Mouse (Mus musculus): ENCODE measurements around the gene Wfdc11. TPM values are rescaled to one million over a fixed set of nuclear protein-coding genes. Genes with fewer than 3 reads are reported as not detected.
A peak's percentile ranks its signal among the peaks of the same experiment; 100 is the strongest.
"Not testable (repeated sequence)": the region's sequence is repeated elsewhere in the genome, so short reads cannot be mapped to it uniquely, and the experiment has no call there.

The Wfdc11 gene
- total RNA-seq (2017) = not detected in 2 replicates

DNA sequence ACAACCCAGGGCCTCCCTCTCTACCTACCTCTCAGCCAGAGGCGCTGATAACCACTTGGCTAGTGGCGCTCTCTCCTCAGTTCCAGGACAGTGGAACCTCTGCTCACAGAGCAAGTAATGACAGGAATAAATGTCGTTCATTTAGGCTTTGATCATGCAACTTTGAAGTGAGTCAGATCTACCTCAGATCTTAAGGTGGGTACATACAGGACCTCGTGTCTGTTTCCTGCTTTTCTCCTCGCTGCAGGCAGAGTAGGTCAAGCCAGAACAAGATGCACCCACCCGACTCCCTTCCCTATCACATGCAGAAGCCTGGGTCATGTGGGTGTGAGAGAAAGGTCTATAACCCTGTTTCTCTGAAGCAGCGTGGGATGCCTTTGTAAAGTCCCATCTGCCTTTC is at the start of gene Wfdc11:
Gene Wfdc11 (minus strand): TSS at position 101 of the 400 bp plus-strand sequence.
- no peak for ATAC-seq (replicated peaks in 1 of 2; ENCODE audit: insufficient read depth in 1 of 2, low FRiP score in 2 of 2, low TSS enrichment in 1 of 2, low read depth in 1 of 2, poor library complexity in 2 of 2, severe bottlenecking in 2 of 2)

DNA sequence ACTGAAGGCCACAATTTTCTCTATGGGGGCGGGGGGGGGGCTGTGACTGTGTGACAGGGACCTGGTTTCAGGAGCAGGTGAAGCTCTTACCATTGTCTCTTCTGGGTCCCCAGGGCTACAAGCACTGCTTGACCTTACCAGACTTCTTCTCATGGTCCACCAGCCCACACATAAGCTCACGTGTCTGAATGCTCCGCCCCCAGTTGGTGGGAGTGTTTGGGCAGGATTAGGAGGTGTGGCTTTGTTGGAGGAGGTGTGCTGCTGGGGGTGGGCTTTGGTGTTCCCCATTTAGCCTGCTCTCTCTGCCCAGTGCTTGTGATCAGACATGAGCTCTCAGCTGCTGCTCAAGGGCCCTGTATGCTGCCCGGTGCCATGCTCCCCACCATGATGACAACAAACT is 49.4 kb upstream of the Wfdc11 start:
- ATAC-seq (replicated peaks in 1 of 2; ENCODE audit: insufficient read depth in 1 of 2, low FRiP score in 2 of 2, low TSS enrichment in 1 of 2, low read depth in 1 of 2, poor library complexity in 2 of 2, severe bottlenecking in 2 of 2) = no peak

- ATAC-seq (replicated peaks in 1 of 2; ENCODE audit: insufficient read depth in 1 of 2, low FRiP score in 2 of 2, low TSS enrichment in 1 of 2, low read depth in 1 of 2, poor library complexity in 2 of 2, severe bottlenecking in 2 of 2) = not testable (repeated sequence)
Measured at GRCm38 (mm10) chr2:164716194-164716786, 42.4 kb upstream of the Wfdc11 start.

- no peak for ATAC-seq (replicated peaks in 1 of 2; ENCODE audit: insufficient read depth in 1 of 2, low FRiP score in 2 of 2, low TSS enrichment in 1 of 2, low read depth in 1 of 2, poor library complexity in 2 of 2, severe bottlenecking in 2 of 2)
Measured at GRCm38 (mm10) chr2:164715005-164715404, 41.1 kb upstream of the Wfdc11 start, which contains the start of gene Spint5. Gene Spint5, plus strand, starts transcription at chr2:164715305.

DNA sequence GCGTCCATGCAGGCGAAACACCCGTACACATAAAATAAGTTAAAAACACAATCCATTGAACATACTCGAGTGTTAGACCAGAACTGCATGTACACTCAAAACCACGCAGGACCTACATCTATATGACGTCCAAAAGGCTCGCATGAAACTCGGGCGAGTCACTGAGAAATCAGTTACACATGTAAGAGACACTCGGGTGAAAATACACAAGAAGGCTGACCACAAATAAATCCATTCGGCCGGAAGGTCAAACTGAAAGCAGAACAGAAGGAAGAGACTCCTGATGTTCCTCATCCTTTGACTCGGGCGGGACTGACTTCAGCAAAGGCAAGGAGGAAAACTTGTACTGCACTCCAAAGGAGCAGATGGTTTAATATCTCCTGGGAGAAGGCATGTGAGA is 32.1 kb upstream of the Wfdc11 start:
- no peak for ATAC-seq (replicated peaks in 1 of 2; ENCODE audit: insufficient read depth in 1 of 2, low FRiP score in 2 of 2, low TSS enrichment in 1 of 2, low read depth in 1 of 2, poor library complexity in 2 of 2, severe bottlenecking in 2 of 2)

GRCm38 (mm10) chr2:164705328-164705727 is 31.4 kb upstream of the Wfdc11 start:
- no peak for ATAC-seq (replicated peaks in 1 of 2; ENCODE audit: insufficient read depth in 1 of 2, low FRiP score in 2 of 2, low TSS enrichment in 1 of 2, low read depth in 1 of 2, poor library complexity in 2 of 2, severe bottlenecking in 2 of 2)

DNA sequence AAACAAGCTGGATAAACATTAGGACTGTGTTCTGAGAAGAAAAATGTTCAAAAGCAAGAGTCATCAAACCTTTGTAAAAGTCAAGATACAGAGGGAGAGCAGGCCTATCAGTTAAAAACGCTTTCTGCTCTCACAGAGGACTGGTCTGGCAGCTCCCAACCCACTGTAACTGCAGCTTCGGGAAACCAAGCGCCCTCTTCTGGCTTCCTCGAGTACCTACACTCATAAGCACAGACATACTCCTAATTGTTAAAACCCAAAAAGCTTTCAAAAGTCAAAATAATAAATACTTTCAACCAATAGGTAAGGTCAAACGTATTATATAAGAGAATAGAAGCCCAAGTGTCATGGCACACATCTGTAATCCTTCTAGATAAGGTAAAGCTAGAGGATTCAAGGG is 30.3 kb upstream of the Wfdc11 start:
- ATAC-seq (replicated peaks in 1 of 2; ENCODE audit: insufficient read depth in 1 of 2, low FRiP score in 2 of 2, low TSS enrichment in 1 of 2, low read depth in 1 of 2, poor library complexity in 2 of 2, severe bottlenecking in 2 of 2) = no peak

DNA sequence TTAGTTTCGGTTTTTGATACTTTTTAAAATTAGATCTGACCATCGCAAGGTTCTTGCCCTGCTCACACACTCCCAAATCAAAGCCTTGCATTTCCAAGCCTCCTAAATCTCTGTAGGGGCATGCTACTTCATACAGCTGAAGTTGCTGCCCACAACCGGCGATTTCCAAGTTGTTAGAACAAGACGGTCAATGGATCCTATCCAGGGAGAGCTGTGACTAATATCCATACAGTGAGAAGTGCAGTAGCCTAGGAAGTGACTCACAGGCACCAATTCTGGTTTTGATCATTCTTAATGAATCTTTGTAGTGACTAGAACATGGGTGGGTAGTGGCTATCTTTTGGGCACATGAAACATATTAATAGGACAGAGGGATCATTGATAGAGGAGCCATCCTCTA is 27.9 kb upstream of the Wfdc11 start:
- no peak for ATAC-seq (replicated peaks in 1 of 2; ENCODE audit: insufficient read depth in 1 of 2, low FRiP score in 2 of 2, low TSS enrichment in 1 of 2, low read depth in 1 of 2, poor library complexity in 2 of 2, severe bottlenecking in 2 of 2)

GRCm38 (mm10) chr2:164700959-164701358 is 27.1 kb upstream of the Wfdc11 start:
- ATAC-seq (replicated peaks in 1 of 2; ENCODE audit: insufficient read depth in 1 of 2, low FRiP score in 2 of 2, low TSS enrichment in 1 of 2, low read depth in 1 of 2, poor library complexity in 2 of 2, severe bottlenecking in 2 of 2) = no peak

GRCm38 (mm10) chr2:164698201-164698600 is 24.3 kb upstream of the Wfdc11 start, which contains the start of gene Spint4:
Gene Spint4, plus strand, starts transcription at chr2:164698501.
- no peak for ATAC-seq (replicated peaks in 1 of 2; ENCODE audit: insufficient read depth in 1 of 2, low FRiP score in 2 of 2, low TSS enrichment in 1 of 2, low read depth in 1 of 2, poor library complexity in 2 of 2, severe bottlenecking in 2 of 2)

DNA sequence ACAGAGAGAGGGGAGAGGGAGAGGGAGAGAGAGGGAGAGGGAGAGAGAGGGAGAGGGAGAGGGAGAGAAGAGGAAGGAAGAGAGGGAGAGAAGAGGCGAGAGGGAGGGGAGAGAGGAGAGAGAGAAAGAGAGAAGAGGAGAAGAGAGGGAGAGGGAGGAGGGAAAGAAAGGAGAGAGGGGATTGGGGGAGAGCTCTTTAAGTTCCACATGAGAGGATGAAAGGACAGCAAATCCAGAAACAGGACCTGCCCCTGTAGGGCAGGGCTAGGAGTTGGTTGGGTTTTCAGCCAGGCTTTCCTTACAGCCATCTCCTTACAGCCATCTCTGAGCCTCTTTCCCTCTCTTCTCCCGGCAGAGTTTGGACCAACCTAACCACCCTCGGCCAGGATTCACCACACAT is 10.9 kb upstream of the Wfdc11 start, which contains the start of gene Wfdc13:
Gene Wfdc13 (plus strand): TSS at position 301 of the 400 bp plus-strand sequence.
- ATAC-seq (replicated peaks in 1 of 2; ENCODE audit: insufficient read depth in 1 of 2, low FRiP score in 2 of 2, low TSS enrichment in 1 of 2, low read depth in 1 of 2, poor library complexity in 2 of 2, severe bottlenecking in 2 of 2) = no peak

GRCm38 (mm10) chr2:164679906-164680305 is 6.0 kb upstream of the Wfdc11 start:
- ATAC-seq (replicated peaks in 1 of 2; ENCODE audit: insufficient read depth in 1 of 2, low FRiP score in 2 of 2, low TSS enrichment in 1 of 2, low read depth in 1 of 2, poor library complexity in 2 of 2, severe bottlenecking in 2 of 2) = peak; percentile 70 to 76

DNA sequence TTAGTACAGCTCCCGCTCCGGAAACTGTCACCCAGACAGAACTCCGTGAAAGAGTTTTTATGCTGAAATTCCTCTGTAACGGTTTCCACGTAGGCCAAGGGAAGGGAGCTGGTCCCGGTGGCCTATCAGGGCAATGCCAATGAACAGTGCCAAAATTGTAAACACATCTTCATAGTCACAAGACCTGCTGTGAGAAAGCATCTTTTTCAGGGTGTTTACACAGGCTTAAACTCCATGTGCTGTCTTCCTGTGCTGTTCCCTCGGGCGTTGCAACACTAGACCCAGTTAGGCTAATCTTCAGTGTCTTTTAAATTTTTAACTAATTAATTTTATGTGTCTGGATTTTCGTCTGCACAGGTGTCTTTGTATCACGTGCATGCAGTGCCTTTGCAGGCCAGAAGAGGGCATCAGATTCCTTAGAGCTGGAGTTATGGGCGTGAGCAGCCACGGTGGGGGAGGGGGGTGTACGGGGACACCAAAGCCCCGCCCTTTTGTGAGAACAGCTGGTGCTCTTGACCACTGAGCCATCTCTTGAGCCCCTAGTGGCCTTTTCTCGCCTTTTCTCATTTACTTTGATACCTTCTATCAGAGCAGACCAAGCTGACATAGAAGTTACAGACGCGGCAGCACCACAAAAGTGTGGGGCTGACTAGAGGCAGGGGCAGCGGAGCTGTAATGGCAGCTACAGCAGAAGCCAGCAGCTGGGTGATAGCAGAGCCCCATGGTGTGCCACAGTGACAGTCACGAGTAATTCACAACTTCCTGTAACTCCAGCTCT is 5.2 kb upstream of the Wfdc11 start:
- peak; percentile 77 to 79 for ATAC-seq (replicated peaks in 1 of 2; ENCODE audit: insufficient read depth in 1 of 2, low FRiP score in 2 of 2, low TSS enrichment in 1 of 2, low read depth in 1 of 2, poor library complexity in 2 of 2, severe bottlenecking in 2 of 2)

DNA sequence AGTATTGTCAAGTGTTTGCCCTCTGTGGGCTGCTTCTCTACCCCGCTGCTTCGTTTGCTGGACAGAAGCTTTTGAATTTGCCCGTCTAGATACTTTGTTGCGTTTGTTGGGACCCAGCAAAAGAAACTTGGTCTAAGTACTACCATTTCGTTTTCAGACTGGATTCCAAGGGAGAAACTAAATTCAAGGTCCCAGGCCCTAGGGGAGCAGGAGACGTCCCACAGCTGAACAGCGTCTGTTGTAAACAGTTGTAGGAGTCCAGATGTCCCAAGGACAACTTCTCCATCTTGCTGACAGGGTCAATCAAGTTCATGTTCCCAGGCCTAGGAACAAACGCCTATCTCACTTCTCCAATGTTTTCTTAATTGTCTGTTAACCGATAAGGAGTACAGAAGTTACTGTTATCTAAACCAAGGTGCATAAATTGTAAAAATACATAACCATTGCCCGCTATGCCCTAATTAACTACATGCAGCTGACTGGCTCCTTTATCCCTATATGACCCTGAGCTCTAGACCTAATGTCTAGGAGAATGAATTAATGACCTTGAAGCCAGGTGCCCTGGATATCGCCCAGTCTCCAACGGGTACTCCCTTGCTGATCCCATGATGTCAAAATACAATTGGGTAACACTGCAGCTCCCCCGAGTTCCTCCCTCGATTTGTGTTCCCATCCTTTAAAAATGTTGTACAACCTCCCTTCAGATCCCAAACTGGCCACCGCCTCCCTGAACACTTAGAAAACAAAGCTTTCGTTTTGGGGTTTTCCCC is 3.2 kb upstream of the Wfdc11 start:
- ATAC-seq (replicated peaks in 1 of 2; ENCODE audit: insufficient read depth in 1 of 2, low FRiP score in 2 of 2, low TSS enrichment in 1 of 2, low read depth in 1 of 2, poor library complexity in 2 of 2, severe bottlenecking in 2 of 2) = no peak

- ATAC-seq (replicated peaks in 1 of 2; ENCODE audit: insufficient read depth in 1 of 2, low FRiP score in 2 of 2, low TSS enrichment in 1 of 2, low read depth in 1 of 2, poor library complexity in 2 of 2, severe bottlenecking in 2 of 2) = no peak
Measured at GRCm38 (mm10) chr2:164676103-164676502, 2.2 kb upstream of the Wfdc11 start.

DNA sequence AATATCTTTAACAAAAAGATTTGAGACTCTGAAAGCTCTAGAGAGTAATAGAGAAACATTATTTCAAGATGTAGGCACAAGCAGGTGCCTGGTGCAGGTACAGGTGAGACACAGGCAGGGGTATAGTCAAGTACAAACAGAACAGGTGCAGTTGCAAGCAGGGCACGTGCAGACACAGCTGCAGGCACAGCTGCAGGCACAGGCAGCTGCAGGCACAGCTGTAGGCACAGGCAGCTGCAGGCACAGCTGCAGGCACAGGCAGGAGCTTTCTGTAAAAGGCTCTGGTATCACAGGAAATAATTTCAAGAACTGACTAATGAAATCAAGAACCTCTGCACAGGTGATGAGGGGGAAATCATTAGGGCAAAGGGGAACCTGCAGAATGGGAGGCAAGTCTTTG is 2.9 kb downstream of the Wfdc11 start:
- no peak for ATAC-seq (replicated peaks in 1 of 2; ENCODE audit: insufficient read depth in 1 of 2, low FRiP score in 2 of 2, low TSS enrichment in 1 of 2, low read depth in 1 of 2, poor library complexity in 2 of 2, severe bottlenecking in 2 of 2)

DNA sequence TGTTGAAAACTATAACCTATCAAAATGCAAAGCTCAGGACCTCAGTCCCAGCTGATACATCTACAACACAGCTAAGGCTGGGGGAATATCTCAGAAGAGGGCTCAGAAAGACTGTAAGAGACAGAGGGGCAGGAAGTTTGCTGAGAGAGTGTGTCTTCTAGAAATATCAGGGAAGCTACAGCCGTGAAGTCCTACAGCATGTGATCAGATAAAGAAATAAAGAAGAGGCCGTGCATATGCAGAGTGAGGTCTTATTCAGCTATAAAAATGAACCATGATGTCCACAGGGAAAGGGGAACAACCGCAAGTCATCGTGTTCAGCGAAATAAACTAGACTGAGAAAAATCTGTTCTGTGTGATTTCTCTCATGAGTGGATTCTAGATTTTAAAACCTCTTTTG is 3.6 kb downstream of the Wfdc11 start:
- ATAC-seq (replicated peaks in 1 of 2; ENCODE audit: insufficient read depth in 1 of 2, low FRiP score in 2 of 2, low TSS enrichment in 1 of 2, low read depth in 1 of 2, poor library complexity in 2 of 2, severe bottlenecking in 2 of 2) = no peak

- ATAC-seq (replicated peaks in 1 of 2; ENCODE audit: insufficient read depth in 1 of 2, low FRiP score in 2 of 2, low TSS enrichment in 1 of 2, low read depth in 1 of 2, poor library complexity in 2 of 2, severe bottlenecking in 2 of 2) = no peak
Measured at GRCm38 (mm10) chr2:164664851-164665250, 9.0 kb downstream of the Wfdc11 start.
